Mouse (Mus musculus) right cerebral cortex, postnatal 25 days (tissue): ENCODE results near the gene Kndc1.

Experiments
- DNase-seq: peaks from one replicate; pipeline ENCODE4 v3.0.0; 2022

Kndc1 gene

DNA sequence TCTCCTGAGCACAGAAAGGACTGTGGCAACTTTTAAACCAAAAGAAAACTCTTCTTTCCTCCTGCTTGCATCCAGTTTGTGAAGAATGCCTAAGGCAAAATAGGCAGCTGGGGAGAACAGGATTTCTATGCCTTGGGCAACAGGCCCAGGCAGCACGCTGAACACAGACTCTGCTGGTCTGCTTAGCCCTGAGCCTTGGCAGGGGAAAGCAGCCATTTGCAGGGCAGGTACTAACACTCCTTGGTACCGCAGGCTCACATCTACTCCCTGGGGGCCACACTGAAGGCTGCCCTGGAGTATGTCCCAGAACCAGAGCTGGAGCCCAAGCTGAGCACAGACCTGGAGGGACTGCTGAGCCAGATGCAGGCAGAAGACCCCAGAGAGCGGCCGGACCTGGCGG lies 13.7 kb downstream of the Kndc1 start:
- DNase-seq, result peak; percentile 38

DNA sequence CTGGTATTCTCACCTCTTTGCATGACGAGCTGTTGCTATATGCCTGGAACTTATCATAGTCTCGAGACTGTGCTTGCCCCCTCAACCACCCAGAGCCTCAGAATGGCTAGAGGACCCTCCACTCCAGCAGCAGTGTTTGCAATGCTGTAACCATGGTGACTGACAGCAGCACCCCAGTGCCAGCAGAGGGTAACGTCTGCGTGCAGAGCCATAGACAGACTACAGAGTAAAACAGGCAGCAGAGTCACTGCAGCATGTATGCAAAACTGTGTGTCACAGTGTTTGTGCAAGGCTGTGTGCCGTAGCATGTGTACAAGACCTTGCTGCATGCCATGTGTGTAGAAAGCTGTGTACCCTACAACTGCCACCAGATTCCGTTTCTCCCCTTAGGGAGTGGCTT lies 15.0 kb downstream of the Kndc1 start:
- DNase-seq, result no peak

DNA sequence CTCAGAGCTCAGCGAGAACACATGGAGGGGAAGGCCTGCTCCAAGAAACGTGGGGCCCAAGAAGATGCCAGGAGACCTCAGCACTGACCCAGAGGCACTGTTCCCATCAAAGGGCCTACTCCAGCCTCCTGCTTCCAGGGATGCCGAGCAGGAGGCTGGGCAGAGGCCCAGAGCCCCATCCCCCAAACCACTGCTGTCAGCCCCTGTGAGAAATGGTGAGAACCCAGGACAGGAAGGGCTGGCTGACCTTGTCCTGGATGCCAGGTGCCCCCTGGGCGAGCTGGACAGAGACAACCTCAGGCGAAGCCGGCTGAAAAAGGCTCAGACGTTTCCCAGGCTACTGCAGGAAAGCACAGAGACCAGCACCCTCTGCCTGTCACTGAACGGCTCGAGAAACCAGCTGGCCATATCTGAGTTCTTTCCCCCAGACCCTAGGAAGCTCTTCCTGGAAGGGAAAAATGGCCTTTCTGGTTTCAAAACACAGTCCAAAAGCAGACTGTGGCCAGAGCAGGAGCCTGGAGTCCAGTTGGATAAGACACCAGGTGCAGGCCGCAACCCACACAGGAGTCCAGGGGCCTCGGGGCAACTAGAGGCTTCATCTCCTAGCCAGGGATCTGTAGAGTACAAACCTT lies 15.8 kb downstream of the Kndc1 start:
- DNase-seq, result no peak

DNA sequence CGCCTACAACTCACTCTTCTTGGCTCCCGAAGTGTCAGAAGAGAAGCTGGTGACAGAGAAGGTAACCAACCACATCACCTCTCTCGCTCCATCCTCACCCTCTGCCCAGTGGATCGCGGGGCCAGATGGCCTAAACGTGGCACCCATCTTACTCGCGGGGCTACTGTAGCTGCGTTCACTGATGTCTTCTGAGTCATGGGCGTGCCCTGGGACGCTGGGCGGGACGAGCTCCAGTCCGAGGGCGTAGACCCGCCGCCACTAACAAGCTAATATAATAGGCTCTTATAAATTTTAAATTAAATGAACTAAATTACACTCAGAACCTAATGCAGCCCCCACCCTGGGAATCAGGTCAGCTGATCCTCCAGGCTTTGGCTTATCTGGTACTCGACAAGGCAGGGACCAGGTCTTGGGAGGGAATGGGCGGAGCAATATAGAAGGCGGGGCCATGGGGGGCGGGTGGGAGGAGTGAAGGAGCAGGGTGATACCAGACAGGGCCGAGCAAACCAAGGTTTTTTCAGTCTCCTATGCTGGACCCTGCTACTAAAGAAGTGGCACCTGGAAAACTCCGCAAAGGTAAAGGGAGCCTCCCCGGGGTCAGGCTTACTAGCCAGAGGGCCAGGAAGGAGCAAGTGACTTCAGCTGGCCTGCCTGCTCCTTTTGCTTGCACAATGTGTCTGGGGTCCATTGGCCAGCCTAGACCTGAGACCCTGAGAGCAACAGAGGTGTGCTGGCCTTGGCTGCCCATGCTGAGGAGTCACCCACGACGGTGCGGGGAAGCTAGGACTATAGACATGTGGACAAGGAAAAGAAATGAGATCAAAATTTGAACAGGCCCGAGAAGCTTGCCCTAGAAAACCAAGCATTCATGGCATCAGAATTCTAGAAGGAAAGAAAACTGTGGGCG lies 19.9 kb downstream of the Kndc1 start:
- DNase-seq, result no peak

DNA sequence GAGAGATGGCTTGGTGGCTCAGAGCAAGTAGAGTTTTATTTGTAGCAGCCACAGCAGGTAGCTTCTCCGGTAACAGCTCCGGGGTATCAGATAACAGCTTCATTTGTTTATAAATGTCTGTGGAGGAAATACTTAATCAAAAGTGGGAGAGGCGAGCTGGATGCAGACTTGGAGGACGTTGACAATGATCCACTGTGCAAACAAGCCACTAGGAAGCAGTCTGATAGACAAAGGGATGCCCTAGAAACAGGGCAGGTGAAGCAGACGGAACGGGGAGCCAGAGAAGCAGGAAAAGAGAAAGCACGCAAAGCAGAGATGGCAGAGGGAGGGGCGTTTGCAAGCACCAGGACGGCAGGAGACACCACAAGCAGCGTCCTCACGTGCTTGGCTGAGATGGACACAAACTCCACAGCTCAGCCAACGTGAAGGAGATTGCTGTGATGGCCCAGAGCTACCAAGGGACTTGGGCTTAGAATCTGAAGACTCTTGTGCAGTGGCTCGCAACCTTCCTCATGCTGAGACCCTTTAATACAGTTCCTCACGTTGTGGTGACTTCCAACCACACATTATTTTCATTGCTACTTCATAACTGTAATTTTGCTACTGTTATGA lies 21.3 kb downstream of the Kndc1 start:
- no peak for DNase-seq

DNA sequence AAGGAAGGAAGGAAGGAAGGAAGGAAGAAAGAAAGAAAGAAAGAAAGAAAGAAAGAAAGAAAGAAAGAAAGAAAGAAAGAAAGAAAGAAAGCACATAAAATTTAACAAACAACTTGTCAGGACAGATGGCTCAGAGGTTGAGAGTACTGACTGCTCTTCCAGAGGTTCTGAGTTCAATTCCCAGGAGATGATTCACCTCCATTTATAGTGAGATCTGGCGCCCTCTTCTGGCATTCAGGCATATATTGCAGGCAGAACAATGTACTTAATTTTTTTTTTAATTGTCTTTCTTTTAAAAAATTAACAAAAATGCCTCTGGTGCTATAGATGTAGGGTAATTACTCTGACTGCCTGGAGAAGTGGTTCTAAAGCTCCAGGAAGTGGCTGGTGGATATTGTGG lies 21.8 kb downstream of the Kndc1 start:
- DNase-seq, result no peak

DNA sequence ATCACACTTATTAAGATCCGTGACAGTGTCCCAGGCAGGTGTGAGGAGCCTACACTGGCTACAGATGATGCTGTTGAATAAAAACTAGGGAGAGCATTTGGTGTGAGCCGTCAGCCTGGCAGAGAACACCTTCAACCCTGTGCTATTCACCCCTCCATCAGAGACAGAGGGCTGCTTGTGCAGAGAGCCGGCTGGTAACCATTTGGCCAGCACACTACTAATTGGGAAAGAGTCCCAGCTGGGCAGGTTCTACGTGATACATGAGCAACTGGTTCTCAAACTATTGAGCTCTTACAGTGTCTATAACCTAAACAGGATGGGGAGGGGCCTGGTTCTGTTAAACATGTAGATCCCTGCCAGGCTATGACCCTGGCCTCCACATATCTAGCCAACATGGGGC lies 23.8 kb downstream of the Kndc1 start:
- no peak for DNase-seq

DNA sequence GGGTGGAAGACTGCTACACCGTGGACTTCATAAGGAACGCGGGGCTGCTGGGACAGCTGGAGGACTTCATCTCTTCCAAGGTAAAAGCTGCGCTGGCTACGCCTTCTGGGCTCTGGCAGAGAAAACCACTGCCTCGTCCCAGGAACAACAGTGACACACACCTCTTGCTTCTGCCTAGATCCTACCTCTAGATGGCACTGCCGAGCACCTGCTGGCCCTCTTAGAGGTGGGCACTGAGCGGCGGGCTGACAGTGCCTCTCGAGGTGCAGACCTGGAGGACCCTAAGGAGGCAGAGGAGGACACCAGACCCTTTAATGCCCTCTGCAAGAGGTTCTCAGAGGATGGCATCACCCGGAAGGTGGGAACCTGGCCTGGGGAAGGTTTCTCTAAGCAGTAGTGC lies 36.2 kb downstream of the Kndc1 start:
- no peak for DNase-seq

DNA sequence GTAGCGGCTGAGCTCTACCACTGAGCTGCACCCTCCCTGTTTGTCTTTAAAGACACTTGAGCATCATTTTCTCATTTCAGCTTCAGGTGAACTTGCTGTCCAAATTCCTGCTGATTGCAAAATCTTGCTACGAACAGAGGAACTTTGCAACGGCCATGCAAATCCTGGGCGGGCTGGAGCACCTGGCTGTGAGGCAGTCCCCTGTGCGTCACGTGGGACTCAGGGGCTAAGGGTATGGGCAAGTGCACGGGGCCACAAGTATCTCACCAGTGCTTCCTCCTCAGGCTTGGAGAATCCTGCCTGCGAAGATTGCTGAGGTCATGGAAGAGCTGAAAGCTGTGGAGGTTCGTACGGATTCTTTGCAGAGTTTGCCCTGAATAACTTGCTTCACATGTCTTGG lies 42.2 kb downstream of the Kndc1 start:
- no peak for DNase-seq

DNA sequence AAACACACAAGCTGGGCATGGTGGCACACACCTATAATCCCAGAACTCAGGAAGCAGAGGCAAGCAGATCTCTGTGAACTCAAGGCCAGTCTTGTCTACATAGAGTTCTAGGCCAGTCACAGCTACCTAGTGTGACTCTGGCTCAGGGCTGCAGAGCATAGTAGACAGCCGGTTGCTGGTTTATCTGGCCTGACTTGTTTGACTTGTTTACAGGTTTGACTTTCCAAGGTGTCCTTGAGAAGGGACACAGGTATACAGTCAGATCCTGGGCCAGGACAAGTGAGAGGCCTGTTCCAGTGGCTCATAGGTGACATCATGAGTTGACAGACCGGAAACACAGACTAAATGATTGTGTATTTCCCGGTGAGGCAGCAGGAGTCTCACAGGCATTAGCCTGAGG lies 42.6 kb downstream of the Kndc1 start:
- DNase-seq, result no peak

DNA sequence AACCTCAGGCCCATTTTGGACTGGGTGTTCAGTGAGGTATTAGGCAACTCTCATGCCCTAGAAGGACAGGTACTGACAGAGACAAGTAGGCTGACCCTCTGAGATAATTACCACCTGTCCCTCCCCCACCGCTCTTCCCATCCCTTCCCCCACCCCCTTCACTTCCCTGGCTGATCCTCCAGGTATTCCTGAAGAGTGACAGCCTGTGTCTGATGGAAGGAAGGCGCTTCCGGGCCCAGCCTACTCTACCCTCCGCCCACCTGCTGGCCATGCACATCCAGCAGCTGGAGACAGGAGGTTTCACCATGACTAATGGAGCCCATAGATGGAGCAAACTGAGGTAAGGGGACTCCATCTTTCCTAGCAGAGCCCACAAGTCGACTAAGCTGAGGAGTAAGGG lies 43.3 kb downstream of the Kndc1 start:
- no peak for DNase-seq

DNA sequence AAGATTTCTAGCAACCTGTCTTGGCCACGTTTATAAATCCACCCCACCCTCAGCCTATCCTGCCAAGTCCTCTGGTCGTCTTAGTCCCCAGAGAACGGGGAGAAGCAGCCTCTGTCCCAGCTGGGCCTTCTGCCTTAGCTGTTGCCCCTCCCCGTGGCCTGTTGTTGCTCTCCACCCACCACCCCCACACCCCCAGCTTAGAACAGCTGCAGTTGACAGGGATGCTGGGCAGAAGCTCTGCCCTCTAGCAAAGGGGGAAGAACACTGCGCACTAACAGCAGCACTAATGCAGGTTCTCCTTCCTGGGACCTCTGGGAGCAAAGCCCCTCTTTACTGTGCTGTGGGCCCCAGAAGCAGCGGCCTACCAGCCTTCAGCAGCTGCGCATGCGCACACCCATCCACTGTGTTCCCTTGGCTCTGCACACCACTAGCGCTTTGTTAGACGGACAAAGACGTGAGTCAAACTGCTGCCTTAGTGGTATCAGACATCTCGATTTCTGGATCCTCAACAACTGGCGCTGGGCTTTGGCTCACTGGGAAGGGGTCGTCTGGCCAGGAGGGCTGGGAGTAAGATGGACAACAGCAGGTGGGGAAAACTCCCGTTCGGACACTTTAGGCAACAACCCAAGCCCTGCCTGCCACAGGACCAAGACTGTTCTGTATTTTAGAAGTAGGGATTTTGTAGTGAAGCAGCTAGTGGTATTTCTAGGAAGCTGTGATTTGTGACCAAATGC lies 46.1 kb downstream of the Kndc1 start:
- no peak for DNase-seq

DNA sequence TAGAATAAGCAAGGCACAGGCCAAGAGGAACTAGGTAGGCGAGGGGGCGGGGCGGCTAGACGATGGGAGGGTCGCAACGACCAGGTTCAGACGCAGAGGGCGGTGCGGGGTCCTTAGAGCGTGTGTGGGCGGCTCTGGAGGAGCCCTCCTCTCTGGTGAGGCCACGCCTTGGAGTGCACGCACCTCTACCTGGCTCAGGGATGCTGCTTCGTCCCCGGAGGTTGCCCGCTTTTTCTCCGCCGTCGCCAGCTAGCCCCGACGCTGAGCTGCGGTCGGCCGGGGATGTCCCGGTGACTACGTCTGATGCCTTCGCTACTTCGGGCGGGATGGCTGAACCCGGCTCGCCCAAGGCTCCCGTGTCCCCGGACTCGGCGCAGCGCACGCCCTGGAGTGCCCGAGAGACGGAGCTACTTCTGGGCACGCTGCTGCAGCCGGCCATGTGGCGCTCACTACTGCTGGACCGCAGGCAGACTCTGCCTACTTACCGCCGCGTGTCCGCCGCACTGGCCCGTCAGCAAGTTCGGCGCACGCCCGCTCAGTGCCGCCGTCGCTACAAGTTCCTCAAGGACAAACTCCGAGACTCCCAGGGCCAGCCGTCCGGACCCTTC lies 49.3 kb downstream of the Kndc1 start, which contains the start of gene Utf1:
Utf1 (plus strand) TSS at position 116 of the 608 bp plus-strand sequence.
- DNase-seq, result no peak

DNA sequence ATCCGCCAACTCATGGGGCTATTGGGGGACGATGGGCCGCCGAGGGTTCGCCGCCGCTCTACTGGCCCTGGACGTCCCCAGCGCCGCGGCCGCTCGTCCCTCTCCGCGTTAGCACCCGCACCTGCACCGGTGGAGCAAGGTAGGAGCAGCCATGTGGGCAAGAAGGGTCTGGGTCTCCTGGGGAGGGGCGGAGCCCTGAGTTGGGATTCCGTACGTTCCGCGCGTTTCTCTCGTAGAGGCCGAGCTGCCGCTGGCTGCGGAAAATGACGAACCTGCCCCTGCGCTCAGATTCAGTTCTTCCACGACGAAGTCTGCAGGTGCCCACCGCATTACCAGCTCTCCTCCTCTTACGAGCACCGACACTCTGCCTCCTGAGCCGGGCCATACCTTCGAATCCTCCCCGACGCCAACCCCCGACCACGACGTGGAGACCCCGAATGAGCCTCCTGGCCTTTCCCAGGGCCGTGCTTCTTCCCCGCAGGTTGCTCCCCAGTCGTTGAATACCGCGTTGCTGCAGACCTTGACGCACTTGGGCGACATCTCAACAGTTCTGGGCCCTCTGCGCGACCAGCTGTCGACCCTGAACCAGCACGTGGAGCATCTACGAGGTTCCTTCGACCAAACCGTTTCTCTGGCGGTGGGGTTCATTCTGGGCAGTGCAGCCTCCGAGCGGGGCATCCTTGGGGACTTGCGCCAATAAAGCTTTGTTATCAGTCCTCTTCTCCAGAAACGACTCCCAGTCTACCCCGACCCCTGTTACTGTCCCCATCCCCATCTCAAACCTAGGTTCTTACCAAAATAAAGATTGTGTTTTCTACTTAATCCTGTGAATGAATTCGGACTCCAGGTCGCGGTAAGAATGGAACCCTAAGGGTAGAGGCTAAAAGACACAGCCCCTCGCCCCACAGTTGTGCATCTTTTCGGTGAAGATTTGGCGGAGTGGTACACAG lies 50.1 kb downstream of the Kndc1 start:
- DNase-seq, result no peak

DNA sequence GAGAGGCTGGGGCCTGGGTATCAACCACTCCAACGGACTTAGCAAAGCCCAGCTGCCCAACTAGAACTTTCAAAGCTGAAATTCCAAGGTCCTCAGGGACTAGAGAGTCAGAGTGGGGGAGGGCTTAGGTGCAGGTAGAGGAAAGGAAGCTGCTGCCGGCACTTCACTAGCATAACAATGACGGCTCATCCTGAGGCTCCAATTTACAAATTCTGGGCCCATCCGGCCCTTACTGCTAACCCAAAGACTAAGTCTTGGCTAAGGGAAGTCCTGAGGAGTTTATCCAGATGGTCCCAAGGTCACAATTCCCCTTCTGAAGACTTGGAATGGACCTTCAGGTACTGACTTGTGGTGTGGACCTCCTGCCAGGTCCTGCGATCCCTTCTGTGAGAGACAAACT lies 51.0 kb downstream of the Kndc1 start:
- no peak for DNase-seq

DNA sequence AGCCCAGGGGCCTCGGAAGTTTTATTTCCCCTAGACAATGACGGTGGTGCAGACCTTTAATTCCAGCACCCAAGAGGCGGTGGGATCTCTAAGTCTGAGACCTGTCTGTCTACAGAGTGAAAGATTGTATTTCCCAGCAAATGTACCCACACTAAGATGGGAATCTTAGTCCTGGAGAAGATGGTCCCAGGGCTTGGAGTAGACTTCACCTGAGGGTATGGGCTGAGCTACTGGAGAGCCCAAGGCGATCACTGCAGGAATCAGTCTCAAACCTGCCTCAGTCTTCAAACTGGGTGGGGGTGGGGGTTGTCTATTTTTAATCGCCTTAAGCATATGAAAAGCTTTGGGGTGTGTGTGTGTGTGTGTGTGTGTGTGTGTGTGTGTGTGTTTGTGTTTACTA lies 51.5 kb downstream of the Kndc1 start:
- no peak for DNase-seq

DNA sequence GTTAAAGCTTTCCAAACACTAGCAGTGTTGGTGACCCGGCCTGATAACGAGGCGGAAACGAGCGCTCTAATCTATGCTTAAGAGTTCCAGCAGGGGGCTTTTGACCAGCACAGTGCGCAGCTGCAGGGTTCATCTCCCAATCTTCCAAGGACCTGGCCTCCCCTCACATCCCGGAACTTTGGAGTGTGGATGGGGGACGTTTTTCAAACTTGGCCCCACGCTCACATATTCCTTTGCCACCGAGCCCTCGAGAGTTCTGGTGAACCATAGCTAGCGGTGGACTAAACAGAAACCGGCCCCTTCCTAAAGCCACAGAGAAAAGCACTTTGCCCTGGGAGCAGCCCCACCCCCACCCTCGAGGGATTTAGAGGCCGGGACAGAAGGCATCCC lies 55.4 kb downstream of the Kndc1 start:
- no peak for DNase-seq

DNA sequence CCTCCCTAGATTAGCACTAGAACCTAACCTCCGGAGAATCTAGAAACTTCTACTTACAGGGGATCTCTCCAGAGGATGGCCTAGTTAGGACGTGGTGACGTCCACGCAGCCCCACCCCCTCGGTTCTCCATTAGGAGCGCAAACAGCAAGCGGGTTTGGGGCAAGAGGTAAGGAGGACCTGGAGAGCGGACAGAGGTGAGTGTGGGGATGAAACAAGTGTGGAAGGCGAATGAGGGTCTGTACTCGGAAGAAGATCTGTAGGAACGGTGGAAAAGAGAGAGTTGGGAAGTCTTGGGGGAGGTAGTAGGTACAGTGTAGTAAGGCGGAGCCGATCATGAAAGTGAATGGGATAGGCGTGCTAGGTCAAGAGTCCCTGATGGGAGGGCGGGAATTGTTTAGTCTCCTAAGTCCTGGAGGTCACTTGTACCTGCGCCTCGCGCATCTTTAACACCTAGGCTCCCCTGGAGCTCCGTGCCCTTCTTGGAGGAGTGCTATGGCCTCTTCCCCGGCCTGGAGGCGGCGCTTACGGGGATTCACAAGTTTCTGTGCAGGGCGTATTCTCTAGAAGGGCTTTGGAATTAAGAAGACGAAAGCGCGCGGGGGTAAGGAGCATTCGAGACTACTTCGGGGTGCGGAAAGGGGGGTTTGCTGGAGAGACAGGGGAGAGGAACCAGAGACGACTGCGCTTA lies 55.9 kb downstream of the Kndc1 start:
- DNase-seq, result no peak

DNA sequence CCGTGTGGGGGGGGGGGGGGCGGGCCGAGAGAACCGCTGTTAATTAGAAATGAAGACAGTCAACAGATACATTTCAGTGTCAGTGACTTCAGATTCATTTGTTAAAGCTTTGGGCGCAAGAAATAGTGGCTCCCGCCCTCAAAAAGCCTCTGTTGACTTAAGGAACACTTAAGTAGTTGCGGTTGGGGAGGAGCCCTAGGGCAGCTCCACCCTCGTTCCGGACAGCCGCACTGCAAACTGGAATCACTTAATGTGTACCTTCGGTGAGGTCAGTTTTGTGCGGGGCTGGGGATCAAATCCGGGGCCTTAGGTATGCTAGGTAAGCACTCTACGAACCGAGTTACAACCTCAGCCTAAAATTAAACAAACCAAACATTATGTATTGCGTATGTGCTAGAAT lies 56.6 kb downstream of the Kndc1 start:
- DNase-seq, result no peak

DNA sequence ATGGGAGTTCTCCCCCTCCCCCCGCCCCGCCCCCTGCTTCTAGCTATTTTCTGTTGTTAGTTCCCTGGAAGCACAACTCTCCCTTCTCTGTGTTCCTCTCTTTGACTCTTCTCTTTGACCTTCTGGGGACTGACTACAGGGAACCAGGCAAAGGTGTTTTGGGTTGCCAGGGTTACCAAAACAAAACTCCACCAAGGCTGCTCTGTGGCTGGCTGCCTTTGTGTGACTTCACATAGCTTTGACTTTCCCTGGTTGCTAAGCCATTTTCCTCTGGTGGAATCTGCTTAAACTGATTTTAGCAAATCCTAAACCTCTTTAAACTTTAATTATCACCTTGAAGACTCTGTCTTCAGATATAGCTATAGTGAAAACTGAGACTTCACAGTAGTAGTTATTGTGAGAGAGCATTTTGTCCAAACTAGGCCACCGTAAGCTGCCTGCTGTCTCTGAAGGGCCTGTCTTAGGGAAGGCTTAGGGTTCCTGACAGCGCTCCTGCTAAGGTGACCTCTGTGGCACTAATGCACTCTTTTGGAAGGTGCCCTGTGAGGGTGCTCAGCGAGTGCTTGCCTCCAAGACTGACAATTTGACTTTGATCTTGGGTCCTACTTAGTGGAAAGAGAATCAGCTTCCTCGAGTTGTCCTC lies 57.6 kb downstream of the Kndc1 start:
- DNase-seq, result no peak

DNA sequence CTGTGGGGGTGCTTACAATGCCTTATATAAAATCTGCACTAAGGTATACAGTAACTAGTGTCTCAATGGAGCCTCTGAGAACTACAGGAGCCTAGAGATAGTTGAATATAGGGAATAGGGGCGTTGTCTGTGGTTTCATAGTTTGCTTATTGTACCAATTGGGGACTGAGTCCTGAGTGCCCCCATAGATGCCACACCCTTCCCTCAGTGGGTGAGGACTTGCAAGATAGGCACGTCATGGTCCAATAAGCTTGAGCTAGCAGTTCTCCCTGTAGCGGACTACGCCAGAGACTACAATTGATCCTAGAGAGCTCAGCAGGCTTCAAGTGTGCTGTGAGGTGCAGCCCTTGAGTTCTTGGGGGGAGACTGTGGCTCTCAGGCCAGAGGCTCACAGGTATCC lies 61.0 kb downstream of the Kndc1 start:
- no peak for DNase-seq
